Mouse (Mus musculus): ENCODE measurements around the gene Dcaf4. TPM values are rescaled to one million over a fixed set of nuclear protein-coding genes. Genes with fewer than 3 reads are reported as not detected.
A peak's percentile ranks its signal among the peaks of the same experiment; 100 is the strongest.

Gene Dcaf4
- total and polyA plus RNA-seq, 2 experiments from 2014 or later = 42.7 to 49.7 TPM

DNA sequence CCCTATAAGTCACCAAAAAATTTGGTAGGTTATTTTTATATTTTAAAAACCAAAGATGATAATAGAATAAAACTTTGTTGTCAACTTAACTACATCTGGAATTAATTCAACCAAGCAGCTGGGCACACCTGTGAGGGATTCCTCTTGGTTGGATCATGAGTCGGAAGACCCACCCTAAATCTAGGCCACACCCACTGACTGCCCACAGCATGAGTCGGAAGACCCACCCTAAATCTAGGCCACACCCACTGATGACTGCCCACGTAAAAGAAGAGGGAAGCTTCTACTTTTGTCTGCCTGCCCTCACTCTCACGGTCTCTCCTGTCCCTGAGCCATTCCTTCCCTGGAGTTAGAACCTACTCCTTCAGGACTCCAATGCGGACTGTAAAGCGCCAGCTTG lies 39.9 kb downstream of the Dcaf4 start:
- no peak for TF ChIP-seq CTCF (IDR thresholded peaks at IDR 0.05; ENCODE audit: low read depth)
- H3K9ac ChIP-seq = no peak overlapping the region
- H3K9me3 ChIP-seq (ENCODE audit: low read length) = no peaks in the 10 kb centered on the region
- H3K4me3 ChIP-seq (ENCODE audit: low read depth, low read length) = no peak overlapping the region
- 74% methylated on average over 6 of the region's 6 CpGs for WGBS
- ATAC-seq = no peak
- H3K27ac ChIP-seq (ENCODE audit: low read depth, low read length) = no peak overlapping the region
- H3K36me3 ChIP-seq (ENCODE audit: insufficient read depth) = peaks cover 66% of the 10 kb centered on the region
- no peaks in the 10 kb centered on the region for H3K4me1 ChIP-seq (ENCODE audit: insufficient read depth)
- no peak for DNase-seq
- no peak overlapping the region for H3K4me2 ChIP-seq (ENCODE audit: low read depth)
- no peaks in the 10 kb centered on the region for H3K27me3 ChIP-seq (ENCODE audit: insufficient read depth, low read length)

DNA sequence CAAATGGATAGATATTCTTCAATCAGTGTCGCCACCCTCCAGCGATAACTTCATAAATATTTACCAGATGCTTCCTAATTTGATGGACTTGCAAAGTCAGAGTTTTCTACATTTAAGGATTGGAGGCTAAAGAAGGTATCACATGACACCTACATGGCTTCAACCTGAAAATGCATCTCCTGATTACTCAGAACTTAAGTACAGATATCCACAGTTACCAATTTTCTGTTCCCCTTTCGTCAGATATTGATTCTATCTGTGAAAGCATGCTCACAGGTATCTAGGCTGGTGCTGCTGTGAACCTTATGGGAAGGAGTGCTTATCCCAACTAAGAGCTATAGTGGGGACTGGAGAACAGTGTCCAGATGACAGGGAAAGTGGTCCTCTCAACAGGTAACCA lies 42.3 kb downstream of the Dcaf4 start:
- 0 out of 2 replicates have a peak overlapping the region, but pooled peaks have one; percentile 9 for H3K27ac ChIP-seq (ENCODE audit: low read depth, low read length)
- H3K9ac ChIP-seq = no peak overlapping the region
- DNase-seq (no peak), ATAC-seq (no peak)
- no peaks in the 10 kb centered on the region for H3K9me3 ChIP-seq (ENCODE audit: low read length)
- 85% methylated on average over 3 of the region's 3 CpGs for WGBS
- no peak for TF ChIP-seq CTCF (IDR thresholded peaks at IDR 0.05; ENCODE audit: low read depth)
- no peak overlapping the region for H3K4me2 ChIP-seq (ENCODE audit: low read depth)
- no peaks in the 10 kb centered on the region for H3K4me1 ChIP-seq (ENCODE audit: insufficient read depth)
- H3K36me3 ChIP-seq (ENCODE audit: insufficient read depth) = peaks cover 65% of the 10 kb centered on the region
- H3K4me3 ChIP-seq (ENCODE audit: low read depth, low read length) = no peak overlapping the region
- H3K27me3 ChIP-seq (ENCODE audit: insufficient read depth, low read length) = no peaks in the 10 kb centered on the region

- no peak for TF ChIP-seq CTCF (IDR thresholded peaks at IDR 0.05; ENCODE audit: low read depth)
- H3K27me3 ChIP-seq (ENCODE audit: insufficient read depth, low read length) = no peaks in the 10 kb centered on the region
- DNase-seq (no peak), ATAC-seq (no peak)
- H3K4me1 ChIP-seq (ENCODE audit: insufficient read depth) = no peaks in the 10 kb centered on the region
- H3K9ac ChIP-seq = no peak overlapping the region
- WGBS = 81% methylated on average over 3 of the region's 3 CpGs
- no peak overlapping the region for H3K4me3 ChIP-seq (ENCODE audit: low read depth, low read length)
- H3K27ac ChIP-seq (ENCODE audit: low read depth, low read length) = no peak overlapping the region
- no peaks in the 10 kb centered on the region for H3K9me3 ChIP-seq (ENCODE audit: low read length)
- peaks cover 78% of the 10 kb centered on the region for H3K36me3 ChIP-seq (ENCODE audit: insufficient read depth)
- H3K4me2 ChIP-seq (ENCODE audit: low read depth) = no peak overlapping the region
These were observed 49.6 kb downstream of the Dcaf4 start for GRCm38 (mm10) chr12:83569866-83570265.

DNA sequence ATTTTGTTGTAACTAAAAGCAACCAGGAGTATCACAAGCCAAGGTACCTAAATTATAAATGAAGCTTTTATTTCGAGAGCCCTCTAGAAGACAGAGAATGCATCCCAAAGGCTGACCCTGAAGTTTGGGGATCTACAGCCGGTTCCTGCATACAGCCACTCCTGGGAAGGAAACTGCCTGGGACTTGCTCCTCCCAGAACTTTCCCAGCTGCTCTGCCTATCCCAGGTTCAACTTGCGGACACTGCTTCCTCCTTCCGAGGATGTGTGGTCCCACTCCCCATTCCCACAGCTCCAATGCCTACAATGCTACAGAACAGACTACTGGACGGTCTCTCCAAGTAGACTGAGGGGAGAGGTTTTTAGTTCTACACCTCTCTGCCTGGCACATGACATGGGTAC lies 52.5 kb downstream of the Dcaf4 start:
- Histone ChIP-seq H3K36me3 (ENCODE audit: insufficient read depth) (peaks cover 67% of the 10 kb centered on the region), H3K9ac (no peak overlapping the region), H3K4me1 (ENCODE audit: insufficient read depth) (no peaks in the 10 kb centered on the region), H3K27ac (ENCODE audit: low read depth, low read length) (no peak overlapping the region), H3K4me3 (ENCODE audit: low read depth, low read length) (no peak overlapping the region), H3K4me2 (ENCODE audit: low read depth) (no peak overlapping the region), H3K27me3 (ENCODE audit: insufficient read depth, low read length) (no peaks in the 10 kb centered on the region), H3K9me3 (ENCODE audit: low read length) (no peaks in the 10 kb centered on the region)
- DNase-seq = no peak
- WGBS = 85% methylated on average over 5 of the region's 5 CpGs
- no peak for TF ChIP-seq CTCF (IDR thresholded peaks at IDR 0.05; ENCODE audit: low read depth)
- ATAC-seq = no peak

- no peaks in the 10 kb centered on the region for H3K27me3 ChIP-seq (ENCODE audit: insufficient read depth, low read length)
- DNase-seq (no peak), ATAC-seq (no peak)
- no peaks in the 10 kb centered on the region for H3K9me3 ChIP-seq (ENCODE audit: low read length)
- H3K4me1 ChIP-seq (ENCODE audit: insufficient read depth) = no peaks in the 10 kb centered on the region
- H3K27ac ChIP-seq (ENCODE audit: low read depth, low read length) = no peak overlapping the region
- no peak for TF ChIP-seq CTCF (IDR thresholded peaks at IDR 0.05; ENCODE audit: low read depth)
- H3K9ac ChIP-seq = no peak overlapping the region
- peaks cover 50% of the 10 kb centered on the region for H3K36me3 ChIP-seq (ENCODE audit: insufficient read depth)
- H3K4me2 ChIP-seq (ENCODE audit: low read depth) = no peak overlapping the region
- H3K4me3 ChIP-seq (ENCODE audit: low read depth, low read length) = no peak overlapping the region
- WGBS = 91% methylated on average over 5 of the region's 5 CpGs
These were observed 57.2 kb downstream of the Dcaf4 start for GRCm38 (mm10) chr12:83577445-83577844.

DNA sequence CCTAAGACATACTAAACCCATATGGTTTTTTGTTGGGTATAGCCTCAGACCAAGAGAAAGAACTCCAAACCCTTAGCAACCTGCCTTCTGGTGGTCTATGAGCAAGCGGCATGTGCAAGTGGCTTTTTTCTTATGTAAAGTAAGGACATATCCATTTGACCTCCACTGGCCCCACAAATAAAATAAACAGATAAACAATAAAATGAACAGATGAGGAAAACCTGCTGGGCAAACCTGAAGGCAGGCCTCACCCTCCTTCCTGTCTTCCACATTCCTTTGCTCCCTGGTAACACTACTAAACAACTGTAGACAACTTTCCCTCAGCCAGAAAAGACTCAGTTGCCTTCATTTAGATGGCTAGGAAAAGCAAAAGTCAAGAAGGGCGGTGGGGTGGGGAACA lies 58.1 kb downstream of the Dcaf4 start:
- ATAC-seq = no peak
- Histone ChIP-seq H3K9ac (no peak overlapping the region), H3K27me3 (ENCODE audit: insufficient read depth, low read length) (no peaks in the 10 kb centered on the region), H3K4me3 (ENCODE audit: low read depth, low read length) (no peak overlapping the region), H3K27ac (ENCODE audit: low read depth, low read length) (no peak overlapping the region), H3K36me3 (ENCODE audit: insufficient read depth) (peaks cover 41% of the 10 kb centered on the region), H3K4me2 (ENCODE audit: low read depth) (no peak overlapping the region), H3K9me3 (ENCODE audit: low read length) (no peaks in the 10 kb centered on the region), H3K4me1 (ENCODE audit: insufficient read depth) (no peaks in the 10 kb centered on the region)
- TF ChIP-seq CTCF (IDR thresholded peaks at IDR 0.05; ENCODE audit: low read depth) = no peak
- DNase-seq = no peak
- WGBS = 100% methylated on average over 2 of the region's 2 CpGs

GRCm38 (mm10) chr12:83578896-83579569 lies 58.8 kb downstream of the Dcaf4 start:
- Histone ChIP-seq H3K4me1 (ENCODE audit: insufficient read depth) (no peaks in the 10 kb centered on the region), H3K9me3 (ENCODE audit: low read length) (no peaks in the 10 kb centered on the region), H3K4me3 (ENCODE audit: low read depth, low read length) (no peak overlapping the region), H3K27ac (ENCODE audit: low read depth, low read length) (no peak overlapping the region), H3K36me3 (ENCODE audit: insufficient read depth) (peaks cover 38% of the 10 kb centered on the region), H3K27me3 (ENCODE audit: insufficient read depth, low read length) (no peaks in the 10 kb centered on the region), H3K9ac (no peak overlapping the region), H3K4me2 (ENCODE audit: low read depth) (no peak overlapping the region)
- WGBS = 33% methylated on average over 3 of the region's 3 CpGs
- TF ChIP-seq CTCF (IDR thresholded peaks at IDR 0.05; ENCODE audit: low read depth) = no peak
- DNase-seq (no peak), ATAC-seq (no peak)

All from forebrain, postnatal 0 days (tissue).